Mouse (Mus musculus) adrenal gland, postnatal 0 days (tissue): Measurements from ENCODE around the gene Nectin2. TPM values are rescaled to one million over a fixed set of nuclear protein-coding genes. Genes with fewer than 3 reads are reported as not detected.

Experiments
- polyA plus RNA-seq: library from polyadenylated mRNA; unstranded; fragments of >200 nt; fragmentation: Nextera tagmentation; extraction: Ambion mirVana; gene quantifications from 2 replicates; pipeline ENCODE4 v1.2.1, GENCODE M21; 2015

Gene Nectin2
- 53.2 and 64.0 TPM in 2 replicates for polyA plus RNA-seq

GRCm38 (mm10) chr7:19750217-19751069 lies at the start of gene Nectin2:
Gene Nectin2, minus strand, starts transcription at chr7:19750483.

GRCm38 (mm10) chr7:19796697-19797588 lies 46.7 kb upstream of the Nectin2 start, which contains the start of gene Cblc:
Gene Cblc, minus strand, starts transcription at chr7:19796809.

GRCm38 (mm10) chr7:19770984-19771391 lies 20.7 kb upstream of the Nectin2 start, which contains the start of gene Bcam:
Gene Bcam, minus strand, starts transcription at chr7:19771016.

GRCm38 (mm10) chr7:19715239-19716054 lies 34.8 kb downstream of the Nectin2 start, which contains the start of gene Tomm40:
Gene Tomm40, minus strand, starts transcription at chr7:19715438.

GRCm38 (mm10) chr7:19698907-19699826 lies 51.1 kb downstream of the Nectin2 start, which contains the start of gene Apoe:
Gene Apoe, minus strand, starts transcription at chr7:19699188.

GRCm38 (mm10) chr7:19691873-19692865 lies 58.1 kb downstream of the Nectin2 start, which contains the start of gene Apoc1:
Gene Apoc1, minus strand, starts transcription at chr7:19692660.

GRCm38 (mm10) chr7:19681202-19681694 lies 69.0 kb downstream of the Nectin2 start, which contains the start of the genes Gm44805 and Apoc4:
Gene Gm44805, minus strand, starts transcription at chr7:19681423.
Gene Apoc4, minus strand, starts transcription at chr7:19681479.

GRCm38 (mm10) chr7:19677872-19678271 lies 72.4 kb downstream of the Nectin2 start, which contains the start of gene Apoc2:
Gene Apoc2, minus strand, starts transcription at chr7:19677941.

Other genes starting within 250 kb of the Nectin2 start
- 4.9 and 6.2 TPM in 2 replicates for gene Bloc1s3, start 242.1 kb downstream of the Nectin2 start, polyA plus RNA-seq
- 129 and 139 TPM in 2 replicates for gene Trappc6a, start 242.1 kb downstream of the Nectin2 start, polyA plus RNA-seq
- 0.06 TPM in 1 of 2 replicates, not detected in the other for gene Nkpd1, start 232.6 kb downstream of the Nectin2 start, polyA plus RNA-seq
- 19.5 and 22.1 TPM in 2 replicates for gene Ppp1r37, start 187.4 kb downstream of the Nectin2 start, polyA plus RNA-seq
- gene Zfp296, start 173.2 kb downstream of the Nectin2 start, polyA plus RNA-seq, result 0.33 TPM in 1 of 2 replicates, not detected in the other
- gene Gemin7, start 172.9 kb downstream of the Nectin2 start, polyA plus RNA-seq, result 154 and 169 TPM in 2 replicates
- gene Clasrp, start 146.0 kb downstream of the Nectin2 start, polyA plus RNA-seq, result 22.1 and 32.9 TPM in 2 replicates
- gene Relb, start 121.0 kb downstream of the Nectin2 start, polyA plus RNA-seq, result 14.3 and 18.7 TPM in 2 replicates
- 76.8 and 122 TPM in 2 replicates for gene Clptm1, start 85.5 kb downstream of the Nectin2 start, polyA plus RNA-seq
- gene Apoc2, start 72.5 kb downstream of the Nectin2 start, polyA plus RNA-seq, result 46.6 and 129 TPM in 2 replicates
- 21.0 and 40.0 TPM in 2 replicates for gene Gm44805, start 69.1 kb downstream of the Nectin2 start, polyA plus RNA-seq
- gene Apoc4, start 69.0 kb downstream of the Nectin2 start, polyA plus RNA-seq, result 243 and 317 TPM in 2 replicates
- 259 and 269 TPM in 2 replicates for gene Apoc1, start 57.8 kb downstream of the Nectin2 start, polyA plus RNA-seq
- gene Apoe, start 51.3 kb downstream of the Nectin2 start, polyA plus RNA-seq, result 1,447 and 1,846 TPM in 2 replicates
- 70.2 and 118 TPM in 2 replicates for gene Tomm40, start 35.0 kb downstream of the Nectin2 start, polyA plus RNA-seq
- gene Bcam, start 20.5 kb upstream of the Nectin2 start, polyA plus RNA-seq, result 57.6 and 58.9 TPM in 2 replicates
- 0.65 and 1.3 TPM in 2 replicates for gene Cblc, start 46.3 kb upstream of the Nectin2 start, polyA plus RNA-seq
- gene Bcl3, start 72.3 kb upstream of the Nectin2 start, polyA plus RNA-seq, result 4.0 and 5.9 TPM in 2 replicates
- 0.18 and 0.55 TPM in 2 replicates for gene Gm19345, start 101.5 kb upstream of the Nectin2 start, polyA plus RNA-seq
- gene Ceacam16, start 110.8 kb upstream of the Nectin2 start, polyA plus RNA-seq, result not detected in 2 replicates
- gene Ceacam19, start 137.5 kb upstream of the Nectin2 start, polyA plus RNA-seq, result not detected in 2 replicates
- 6.0 and 10.1 TPM in 2 replicates for gene Pvr, start 170.7 kb upstream of the Nectin2 start, polyA plus RNA-seq
- gene Igsf23, start 200.3 kb upstream of the Nectin2 start, polyA plus RNA-seq, result 0.08 and 0.32 TPM in 2 replicates
- 0.06 TPM in 1 of 2 replicates, not detected in the other for gene Ceacam20, start 214.9 kb upstream of the Nectin2 start, polyA plus RNA-seq
- not detected in 2 replicates for gene Nlrp9b, start 241.0 kb upstream of the Nectin2 start, polyA plus RNA-seq